Comparison of ENCODE assay signal across 14 mouse cellular contexts in the genomic region with DNA sequence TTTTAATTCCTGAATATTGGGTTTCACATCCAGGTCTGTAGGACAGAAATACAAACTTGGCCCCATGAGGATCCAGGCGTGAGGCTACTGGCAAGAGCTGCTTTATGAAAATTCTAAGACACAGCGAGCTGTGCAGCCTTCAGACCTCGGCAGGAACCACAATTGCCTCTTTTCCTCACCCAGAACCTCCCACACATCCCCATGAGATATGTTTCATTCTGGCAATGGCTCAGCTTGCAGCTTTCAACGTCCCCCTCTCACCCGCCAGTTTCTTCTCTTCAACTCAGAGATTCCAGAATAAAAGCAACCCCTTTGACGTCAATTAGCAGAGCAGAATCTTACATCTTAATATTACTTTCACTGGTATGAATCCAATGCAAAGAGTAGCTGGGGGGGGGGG. TPM values are rescaled to one million over a fixed set of nuclear protein-coding genes. Genes with fewer than 3 reads are reported as not detected.
DNase-seq lines count a peak whose midpoint lies in the region.
"Had no signal": no experiment of that assay in that cellular context is flagged by ENCODE, and none has a peak within 500 bp of the region (broad histone marks: within the 10 kb centered on the region; RNA-seq: fewer than 3 reads in every experiment).

No protein-coding gene starts in this region.

- peak; percentile 16 to 22 for DNase-seq in frontal cortex, postnatal 36 days (ENCODE audit: low spot score in 2 of 2)
- no peak for DNase-seq in frontal cortex, postnatal 14 days (ENCODE audit: low spot score in 2 of 2)
- peak; percentile 3 for DNase-seq in left cerebral cortex, adult 11 months (ENCODE audit: low spot score)
- no peak for DNase-seq in left cerebral cortex, postnatal 10 days (ENCODE audit: extremely low spot score in 1 of 2, low spot score in 2 of 2)
- DNase-seq in right cerebral cortex, postnatal 25 days, result peak; percentile 7
- DNase-seq in right cerebral cortex, postnatal 10 days (ENCODE audit: low spot score in 2 of 2), result no peak
- no peak for DNase-seq in heart, adult 11 months
- DNase-seq: adrenal gland, adult 2 months; adrenal gland, postnatal 25 days; cerebellum, adult 2 months; cerebellum, postnatal 10 days; gastrocnemius, postnatal 10 days; heart, adult 2 months; heart, postnatal 14 days had no signal

- intact Hi-C loops in left cerebral cortex, postnatal 10 days (cut with DNase I), result no loop called here

RNA-seq across cellular contexts. Expression of a gene that starts 25.0 kb away (rescaled TPM):
- total RNA-seq in left cerebral cortex, postnatal 10 days (2021), result 1 to 10 TPM in 1 of 2 experiments, under 1 TPM in 1; 0.69 to 1.1 TPM

Comparison
In these comparisons a context has a peak if more than half of its experiments do, and no peak if none do; other contexts are left out.
1. DNase-seq: peak in frontal cortex, postnatal 36 days (2 of 2), left cerebral cortex, adult 11 months (single experiment) and right cerebral cortex, postnatal 25 days (single experiment); none in frontal cortex, postnatal 14 days (0 of 2), left cerebral cortex, postnatal 10 days (0 of 2), right cerebral cortex, postnatal 10 days (0 of 2) and heart, adult 11 months (single experiment).